Mouse (Mus musculus): Measurements from ENCODE around the gene Atp13a2.

Gene Atp13a2

DNA sequence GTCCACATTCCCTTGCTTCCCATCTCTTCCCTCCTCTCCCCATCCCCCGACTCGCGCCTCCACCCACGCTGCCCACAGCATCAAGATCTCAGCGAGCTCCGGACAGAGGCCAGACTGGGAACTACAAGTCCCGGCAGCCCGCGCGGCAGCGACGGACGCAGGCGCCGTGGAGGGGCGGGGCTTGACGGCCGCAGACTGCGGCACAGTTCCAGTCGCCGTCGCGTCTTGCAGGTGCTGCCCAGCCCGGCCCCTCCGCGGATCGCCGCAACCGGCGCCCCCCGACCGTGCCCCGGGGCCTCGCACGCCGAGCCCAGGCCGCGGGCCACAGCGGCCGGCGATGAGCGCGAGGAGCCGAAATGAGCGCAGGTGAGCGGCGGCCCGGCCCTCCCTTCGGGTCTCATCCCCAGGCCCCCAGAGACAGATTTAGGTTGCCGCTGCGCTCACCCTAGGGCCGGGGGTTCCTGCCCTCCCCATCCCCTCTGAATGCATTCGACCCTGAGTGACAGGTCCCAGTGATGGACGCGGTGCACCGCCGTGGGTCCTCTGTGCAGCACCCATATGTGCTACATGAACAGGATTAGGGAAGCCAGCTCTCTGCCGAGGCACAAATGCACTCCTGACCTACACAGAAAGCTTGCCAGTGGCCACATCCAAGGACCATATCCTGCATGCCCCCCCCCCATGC is at the start of gene Atp13a2:
TSS of gene Atp13a2 (plus strand) at position 163 of the 685 bp plus-strand sequence.
- peak; percentile 74 for DNase-seq (ENCODE audit: low read depth, low spot score)

DNA sequence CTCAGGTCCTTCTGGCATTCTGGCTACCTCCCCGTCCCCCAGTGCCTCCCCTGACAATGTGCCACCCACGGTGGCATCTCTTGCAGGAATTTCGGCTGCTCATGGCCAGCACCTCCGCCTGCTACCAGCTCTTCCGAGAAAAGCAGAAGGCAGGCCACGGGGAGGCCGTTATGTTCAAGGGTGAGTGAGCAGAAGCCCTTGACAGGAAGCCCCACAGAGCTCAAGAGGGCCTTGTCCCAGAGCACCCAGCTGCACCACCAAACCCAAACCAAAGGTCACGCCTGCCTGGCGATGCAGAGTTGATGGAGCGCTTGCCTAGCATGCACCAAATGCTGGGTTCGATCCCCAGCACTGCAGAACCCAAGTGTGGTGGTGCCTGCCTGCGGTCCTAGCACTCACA is 42.3 kb upstream of the Atp13a2 start:
- DNase-seq (ENCODE audit: low read depth, low spot score), result no peak

DNA sequence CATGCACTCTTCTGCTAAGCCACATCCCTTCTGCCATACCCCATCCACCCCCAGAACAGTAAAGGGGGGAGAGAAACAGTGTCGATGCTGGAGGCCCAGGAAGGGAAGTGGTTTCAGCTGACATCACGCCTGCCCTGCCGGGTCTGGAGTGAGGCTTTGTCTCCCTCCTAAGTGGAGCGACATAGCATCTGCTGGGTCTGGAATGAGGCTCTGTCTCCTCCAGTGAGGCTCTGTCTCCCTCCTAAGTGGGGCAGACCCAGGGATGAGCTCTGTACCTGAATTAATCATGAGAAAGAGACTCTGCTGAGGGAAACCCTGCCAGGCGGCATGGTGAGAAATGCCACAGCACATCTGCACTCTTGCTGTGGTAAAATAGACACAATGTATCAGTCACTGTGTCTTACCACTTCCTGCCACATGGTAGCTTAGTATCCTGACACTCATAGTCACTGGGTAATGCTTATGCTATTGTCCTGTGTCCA is 41.7 kb upstream of the Atp13a2 start:
- no peak for DNase-seq (ENCODE audit: low read depth, low spot score)

DNA sequence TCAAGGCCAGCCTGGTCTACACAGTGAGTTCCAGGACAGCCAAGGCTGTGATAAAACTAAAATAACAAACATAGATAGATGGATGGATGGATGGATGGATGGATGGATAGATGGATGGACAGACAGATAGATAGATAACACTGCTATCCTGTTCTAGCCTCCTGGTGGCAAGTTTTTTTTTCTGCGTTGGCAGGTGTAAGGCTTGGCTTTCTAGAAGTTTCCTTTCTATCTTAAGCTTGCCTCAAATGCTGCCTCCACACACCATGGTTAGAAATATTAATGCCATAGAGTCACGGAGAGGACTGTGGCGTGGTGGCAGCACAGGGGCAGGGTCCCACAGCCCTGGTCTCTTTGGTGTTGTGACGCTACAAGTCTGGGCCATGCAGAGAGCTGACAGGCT is 41.1 kb upstream of the Atp13a2 start:
- no peak for DNase-seq (ENCODE audit: low read depth, low spot score)

DNA sequence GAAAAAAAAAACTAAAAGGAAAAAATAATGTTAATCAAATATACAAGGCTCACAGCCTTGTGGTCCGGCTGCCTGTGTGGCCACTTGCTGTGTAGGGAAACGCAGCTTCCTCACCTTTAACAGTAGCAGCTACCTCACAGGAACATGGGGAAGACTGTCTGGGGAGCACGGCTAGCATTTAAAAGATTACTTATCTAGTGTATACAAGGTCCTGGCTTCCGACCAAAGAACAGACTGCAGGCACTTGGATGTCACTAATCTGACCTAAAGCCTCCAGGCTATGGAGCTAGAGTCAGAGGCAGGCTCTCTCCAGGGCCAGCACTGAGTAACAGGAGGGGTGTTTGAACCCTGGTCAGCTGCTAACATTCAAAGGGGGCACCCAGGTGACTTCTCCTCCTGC is 40.6 kb upstream of the Atp13a2 start:
- no peak for DNase-seq (ENCODE audit: low read depth, low spot score)

DNA sequence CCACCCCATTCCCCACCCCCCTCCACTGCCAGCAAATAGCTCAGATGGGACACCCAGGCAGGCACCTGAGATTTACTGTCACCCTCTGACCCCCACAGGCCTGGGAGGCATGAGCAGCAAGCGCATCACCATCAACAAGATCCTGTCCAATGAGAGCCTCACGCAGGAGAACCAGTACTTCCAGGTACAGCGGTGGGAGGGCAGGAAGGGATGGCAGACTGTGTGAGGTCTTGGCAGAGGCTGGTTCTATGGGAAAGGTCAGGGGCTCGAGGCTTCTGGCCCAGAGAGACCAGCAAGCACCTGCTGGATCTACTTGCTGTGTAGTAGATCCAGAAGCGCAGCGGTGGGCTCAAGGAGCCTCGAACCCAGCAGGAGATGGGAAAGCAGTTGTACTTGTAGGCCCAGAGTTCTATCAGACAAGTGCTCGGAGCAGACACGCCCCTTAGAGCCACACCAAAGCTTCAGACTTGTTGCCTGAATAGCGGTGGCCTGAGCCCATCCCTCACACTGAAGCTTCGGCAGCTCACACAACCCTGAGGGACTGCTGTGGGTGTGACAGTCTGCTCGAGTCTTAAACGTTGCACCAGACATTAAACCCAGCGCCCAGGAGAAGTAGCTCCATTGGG is 40.0 kb upstream of the Atp13a2 start:
- no peak for DNase-seq (ENCODE audit: low read depth, low spot score)

DNA sequence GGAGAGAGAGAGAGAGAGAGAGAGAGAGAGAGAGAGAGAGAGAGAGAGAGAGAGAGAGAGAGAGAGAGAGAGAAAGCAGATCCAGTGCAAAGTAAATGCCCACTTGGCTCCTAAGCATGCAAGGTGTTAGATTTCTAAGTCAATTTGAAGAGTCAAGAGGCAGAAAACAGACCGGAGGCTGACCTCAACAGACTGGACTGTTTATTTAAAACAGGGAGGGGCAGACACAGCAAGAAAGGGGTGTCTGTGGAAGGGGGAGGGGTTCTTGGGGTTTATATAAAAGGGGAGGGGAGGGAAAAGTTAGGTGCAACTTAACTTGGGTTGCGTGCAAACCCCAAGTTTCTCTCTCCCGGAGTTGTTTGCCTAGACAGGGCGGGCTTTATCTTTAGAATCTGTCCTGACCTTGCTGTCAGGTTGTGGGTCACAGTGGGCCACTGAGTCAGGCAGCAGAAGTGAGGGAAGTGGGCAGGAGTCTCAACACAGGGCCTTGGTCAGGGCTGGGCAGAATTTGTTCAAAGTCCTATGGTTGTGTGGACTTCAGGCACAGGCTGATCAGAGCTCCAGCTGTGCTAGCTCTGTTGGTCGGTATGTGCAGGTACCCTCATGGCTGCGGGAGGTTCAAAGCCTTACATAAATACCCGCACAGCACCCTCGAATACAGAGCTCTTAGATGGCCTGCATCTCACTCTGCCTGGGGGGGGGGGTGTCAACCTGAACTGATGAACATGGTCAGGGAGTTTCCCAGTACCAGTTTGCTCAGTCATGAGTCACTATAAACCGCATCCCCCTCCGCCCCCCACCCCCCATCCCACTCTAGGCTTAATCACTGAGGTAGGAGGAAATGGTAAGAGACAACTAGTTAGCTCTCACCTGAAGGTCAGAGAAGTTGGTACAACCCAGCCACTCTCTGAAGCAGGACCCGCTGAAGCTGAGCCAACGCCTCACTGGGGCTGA is 38.9 kb upstream of the Atp13a2 start:
- no peak for DNase-seq (ENCODE audit: low read depth, low spot score)

DNA sequence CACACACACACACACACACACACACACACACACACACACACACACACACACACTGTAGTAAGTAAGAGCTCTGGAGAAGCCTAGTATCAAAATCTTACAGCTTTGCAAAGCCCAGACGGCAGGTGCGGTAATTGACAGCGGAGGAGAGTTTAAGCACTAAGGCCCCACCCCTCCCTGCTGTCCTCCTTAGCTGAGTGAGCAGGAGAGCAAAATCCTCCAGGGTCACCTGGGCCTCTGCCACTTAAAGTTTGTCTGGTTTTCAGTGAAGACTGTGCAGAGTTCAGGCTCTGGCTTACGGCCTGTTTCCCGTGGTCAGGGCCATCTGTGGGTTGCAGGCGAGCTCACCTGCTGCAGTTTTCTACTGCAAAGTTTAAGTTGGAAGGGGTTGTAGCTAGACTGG is 38.2 kb upstream of the Atp13a2 start:
- DNase-seq (ENCODE audit: low read depth, low spot score), result no peak

DNA sequence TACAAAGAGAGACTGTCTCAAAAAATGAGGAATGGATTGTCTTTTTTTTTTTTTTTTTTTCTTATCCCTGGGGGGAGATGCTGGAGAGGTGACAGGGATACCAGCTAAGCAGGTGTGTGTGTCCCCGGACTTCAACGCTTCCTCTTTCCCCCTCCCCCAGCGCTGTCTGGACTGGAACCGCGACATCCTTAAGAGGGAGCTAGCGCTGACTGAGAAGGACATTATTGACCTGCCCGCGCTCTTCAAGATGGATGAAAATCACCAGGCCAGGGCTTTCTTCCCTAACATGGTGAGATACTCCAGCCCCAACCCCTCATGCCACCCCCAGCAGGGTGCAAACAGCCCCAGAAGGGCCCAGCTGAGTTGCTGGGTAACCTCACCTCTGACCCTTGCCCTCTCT is 37.6 kb upstream of the Atp13a2 start:
- DNase-seq (ENCODE audit: low read depth, low spot score), result no peak

DNA sequence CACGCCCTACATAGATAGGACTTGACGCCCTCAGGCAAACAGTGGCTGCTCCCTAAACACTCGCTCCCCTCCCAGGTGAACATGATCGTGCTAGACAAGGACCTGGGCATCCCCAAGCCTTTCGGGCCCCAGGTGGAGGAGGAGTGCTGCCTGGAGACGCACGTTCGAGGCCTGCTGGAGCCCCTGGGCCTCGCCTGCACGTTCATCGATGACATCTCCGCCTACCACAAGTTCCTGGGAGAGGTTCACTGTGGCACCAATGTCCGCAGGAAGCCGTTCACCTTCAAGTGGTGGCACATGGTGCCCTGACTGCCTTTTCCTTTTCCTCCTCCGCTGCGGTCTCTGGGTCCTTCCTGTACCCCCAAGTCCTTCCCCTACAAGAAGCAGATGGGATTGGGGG is 37.1 kb upstream of the Atp13a2 start:
- no peak for DNase-seq (ENCODE audit: low read depth, low spot score)

DNA sequence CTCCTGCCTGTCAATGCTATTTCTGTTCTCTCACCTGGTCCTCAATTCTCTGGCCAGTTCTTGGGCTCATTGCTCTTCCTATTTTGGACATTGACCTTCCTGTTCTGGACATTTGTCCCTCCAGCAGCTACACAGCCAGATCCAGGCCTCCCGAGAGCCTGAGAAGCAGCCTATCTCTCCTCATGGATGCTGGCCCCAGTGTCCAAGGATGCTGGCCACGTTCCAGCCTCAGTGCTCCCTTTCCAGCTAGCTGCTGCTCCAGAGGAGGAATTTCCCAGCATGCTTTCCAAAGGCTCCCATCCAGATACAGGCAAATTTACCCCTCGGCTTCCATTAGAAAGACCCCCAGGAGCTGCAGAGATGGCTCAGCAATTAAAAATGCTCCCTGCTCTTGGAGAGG is 36.1 kb upstream of the Atp13a2 start:
- DNase-seq (ENCODE audit: low read depth, low spot score), result no peak

DNA sequence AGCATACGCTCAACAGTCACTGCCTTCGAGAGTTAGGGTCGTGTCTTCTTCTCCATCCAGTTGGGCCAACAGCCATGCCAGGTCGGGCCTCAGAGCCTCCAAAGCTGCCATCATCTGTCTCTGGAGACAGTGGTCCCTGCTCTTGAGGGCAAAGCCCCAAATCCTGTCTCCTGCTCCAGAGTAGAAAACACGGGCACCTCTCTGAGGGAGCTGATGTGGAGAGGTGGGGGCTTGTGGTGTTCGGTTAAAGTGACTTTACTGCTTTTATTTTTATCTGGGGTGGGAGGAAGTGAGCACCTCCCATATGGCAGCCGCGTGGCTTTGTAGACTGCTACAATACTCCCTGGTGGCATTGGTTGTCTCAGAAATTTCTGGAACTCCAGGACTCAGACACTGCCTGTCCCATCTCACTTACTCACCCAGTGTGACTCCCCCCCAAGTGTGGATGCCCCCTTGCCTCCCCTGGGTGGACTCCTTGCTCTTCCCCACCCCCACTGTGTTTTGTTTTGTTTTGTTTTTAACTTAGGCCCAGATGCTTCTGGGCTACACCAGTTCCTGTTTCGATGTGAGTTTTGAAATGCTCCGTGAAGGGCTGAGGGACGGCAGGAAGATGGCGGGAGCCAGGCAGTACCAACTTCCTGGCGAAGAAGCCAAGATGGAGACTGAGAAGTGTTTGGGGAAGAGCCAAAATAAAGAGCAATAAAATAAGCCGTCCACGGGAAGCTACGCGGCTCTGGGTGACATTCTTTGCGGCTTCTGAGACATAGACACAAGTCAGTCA is 34.6 kb upstream of the Atp13a2 start:
- DNase-seq (ENCODE audit: low read depth, low spot score), result peak; percentile 26

DNA sequence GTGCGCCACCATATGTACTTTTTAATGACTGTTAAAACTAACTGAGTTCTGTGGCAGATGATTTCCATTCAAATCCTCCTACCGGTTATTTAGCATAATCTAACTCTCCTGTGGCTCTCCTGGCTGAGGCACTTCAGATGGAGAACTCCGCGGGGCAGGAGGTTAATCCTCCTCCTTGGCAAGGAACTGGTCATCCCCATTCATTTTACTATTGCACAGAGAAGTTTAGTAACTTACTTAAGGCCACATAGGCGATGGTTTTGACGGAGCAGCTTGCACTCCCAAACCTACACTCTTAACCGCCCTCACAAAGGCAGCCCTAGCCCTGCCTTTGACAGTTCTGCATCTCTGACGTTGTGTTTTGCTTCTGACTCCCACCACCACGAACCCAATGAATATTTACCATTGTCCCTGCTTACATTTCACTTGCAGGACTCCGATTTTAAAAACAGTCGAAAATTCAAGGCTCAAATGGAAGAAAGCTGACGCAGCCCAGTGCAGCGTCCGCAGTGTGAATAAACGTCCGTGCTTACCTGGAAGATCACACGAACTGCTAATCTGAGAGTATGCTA is 29.5 kb upstream of the Atp13a2 start:
- DNase-seq (ENCODE audit: low read depth, low spot score), result no peak

DNA sequence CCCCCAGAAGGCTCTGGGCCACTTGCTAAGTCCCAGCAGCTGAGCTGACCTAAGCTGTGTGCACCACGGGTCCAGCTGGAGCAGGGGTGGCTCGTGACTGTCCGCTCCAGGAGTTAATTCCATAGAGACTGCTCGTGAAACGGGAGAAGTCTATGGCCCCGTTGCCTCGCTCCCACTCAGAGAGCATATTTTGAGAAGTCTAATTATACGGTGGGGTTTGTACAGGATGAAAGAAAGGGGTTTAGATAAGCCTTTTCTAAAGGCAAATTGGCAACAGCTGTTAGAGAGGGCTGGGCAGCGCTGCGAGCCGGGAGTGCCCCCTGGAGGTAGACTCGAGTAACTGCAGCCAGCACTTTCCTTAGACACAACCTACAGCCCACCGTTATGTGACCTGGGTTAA is 28.9 kb upstream of the Atp13a2 start:
- peak; percentile 74 for DNase-seq (ENCODE audit: low read depth, low spot score)

DNA sequence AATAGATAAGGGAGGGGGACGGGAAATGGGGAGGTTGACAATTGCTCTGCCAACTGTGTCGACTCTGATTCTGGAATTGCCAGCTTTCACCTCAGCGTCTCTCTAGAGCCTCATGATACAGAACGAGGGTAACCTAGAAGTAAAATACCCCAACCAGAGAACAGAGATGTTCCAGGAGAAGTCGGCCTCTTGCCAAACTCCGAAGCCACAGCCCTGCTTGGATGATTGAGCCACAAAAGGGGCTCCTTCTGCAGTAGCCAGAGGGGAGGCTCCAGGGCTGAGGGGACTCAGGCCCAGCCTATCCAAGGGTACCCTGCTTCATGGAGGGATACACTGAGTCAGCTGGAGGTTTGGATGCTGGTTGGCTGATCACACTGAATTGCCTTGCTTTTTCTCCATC is 28.4 kb upstream of the Atp13a2 start:
- no peak for DNase-seq (ENCODE audit: low read depth, low spot score)

DNA sequence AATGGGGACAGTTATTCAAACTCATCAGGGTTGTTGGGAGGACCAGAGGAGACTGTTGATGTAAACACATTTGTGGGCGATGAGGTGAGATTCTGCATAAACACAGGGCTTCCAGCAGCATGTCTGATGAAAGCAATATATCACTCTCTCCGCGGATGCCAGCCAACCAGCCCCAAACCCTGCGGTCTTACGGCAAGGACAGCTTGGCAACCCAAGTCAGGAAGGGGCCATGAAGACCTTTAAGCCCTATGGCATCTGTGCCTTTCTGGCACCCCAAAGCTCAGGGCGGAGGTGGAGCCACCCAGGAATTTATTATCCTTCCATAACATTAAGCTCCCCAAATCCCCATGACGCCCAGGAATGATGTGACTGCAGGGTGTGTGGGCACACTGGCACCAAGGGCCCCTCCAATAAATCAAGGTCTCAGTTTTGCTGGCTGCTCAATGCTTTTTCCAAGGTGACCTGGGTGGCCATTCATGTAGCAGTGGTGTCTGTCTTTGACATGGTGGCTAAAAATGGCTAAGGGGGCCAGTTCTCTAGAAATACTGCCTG is 27.5 kb upstream of the Atp13a2 start:
- DNase-seq (ENCODE audit: low read depth, low spot score), result no peak

DNA sequence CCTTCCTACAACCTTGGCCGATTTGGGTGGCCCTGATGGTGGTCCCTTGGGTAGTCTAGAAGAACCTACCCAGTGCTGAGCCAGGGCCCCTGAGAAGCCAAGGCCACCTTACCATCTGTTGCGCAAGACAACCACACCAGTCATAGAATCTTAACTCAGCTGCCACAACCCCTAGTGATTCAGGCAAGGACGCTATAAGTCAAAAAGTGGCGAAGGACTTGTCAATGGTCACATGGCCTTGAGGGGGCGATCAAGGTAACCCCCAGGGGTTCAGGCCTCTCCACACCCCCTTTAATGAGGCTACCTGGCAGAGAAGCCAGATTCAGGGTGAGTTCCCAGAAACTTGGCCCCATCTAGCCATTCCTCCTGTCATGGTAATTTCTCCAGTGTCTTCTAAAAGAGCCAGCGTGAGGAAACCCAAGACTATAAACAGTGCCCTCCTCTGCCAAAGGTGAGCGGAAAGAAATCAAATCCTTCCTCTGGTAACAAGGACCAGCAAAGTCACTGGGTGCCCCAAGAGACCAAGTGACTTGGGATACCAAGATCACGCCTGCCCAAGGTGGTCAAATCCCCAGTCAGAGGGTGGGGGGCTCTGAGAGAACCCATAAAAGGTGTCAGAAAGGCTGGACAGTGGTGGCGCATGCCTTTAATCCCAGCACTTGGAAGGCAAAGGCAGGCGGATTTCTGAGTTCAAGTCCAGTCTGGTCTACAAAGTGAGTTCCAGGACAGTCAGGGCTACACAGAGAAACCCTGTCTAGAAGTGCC is 26.8 kb upstream of the Atp13a2 start:
- DNase-seq (ENCODE audit: low read depth, low spot score), result peak; percentile 54

DNA sequence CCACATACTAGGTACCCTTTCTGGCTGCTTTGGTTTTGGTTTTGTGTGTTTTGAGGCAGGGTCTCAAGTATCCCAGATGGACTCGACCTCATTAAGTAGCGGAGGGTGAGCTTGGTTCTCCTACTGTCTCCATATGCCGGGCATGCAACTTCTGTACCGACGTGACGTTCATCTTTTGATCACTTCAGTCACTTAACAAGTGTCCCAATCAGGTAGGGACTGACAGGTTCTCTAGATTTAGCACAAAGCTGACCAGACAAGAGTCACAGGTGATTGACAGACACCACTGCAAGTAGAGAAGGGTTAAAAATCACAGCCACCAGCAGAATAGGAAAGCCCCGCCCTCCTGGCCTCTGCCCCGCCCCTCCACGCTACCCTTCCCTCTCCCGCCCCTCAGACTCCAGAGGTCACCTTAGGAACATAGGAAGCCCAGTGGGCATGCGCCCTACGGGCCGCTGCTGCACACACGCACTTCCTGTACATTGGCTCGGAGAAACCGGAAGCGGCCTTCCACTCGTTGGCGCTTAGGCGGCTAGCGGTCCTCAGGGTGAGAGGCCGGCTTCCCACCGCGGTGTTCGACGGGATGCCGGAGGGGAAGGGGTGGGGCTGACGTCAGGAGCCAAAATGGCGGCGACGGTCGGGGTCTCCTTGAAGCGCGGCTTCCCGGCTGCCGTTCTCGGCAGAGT is 25.7 kb upstream of the Atp13a2 start, which contains the start of gene Sdhb:
TSS of gene Sdhb (plus strand) at position 423 of the 686 bp plus-strand sequence.
- DNase-seq (ENCODE audit: low read depth, low spot score), result peak; percentile 100

DNA sequence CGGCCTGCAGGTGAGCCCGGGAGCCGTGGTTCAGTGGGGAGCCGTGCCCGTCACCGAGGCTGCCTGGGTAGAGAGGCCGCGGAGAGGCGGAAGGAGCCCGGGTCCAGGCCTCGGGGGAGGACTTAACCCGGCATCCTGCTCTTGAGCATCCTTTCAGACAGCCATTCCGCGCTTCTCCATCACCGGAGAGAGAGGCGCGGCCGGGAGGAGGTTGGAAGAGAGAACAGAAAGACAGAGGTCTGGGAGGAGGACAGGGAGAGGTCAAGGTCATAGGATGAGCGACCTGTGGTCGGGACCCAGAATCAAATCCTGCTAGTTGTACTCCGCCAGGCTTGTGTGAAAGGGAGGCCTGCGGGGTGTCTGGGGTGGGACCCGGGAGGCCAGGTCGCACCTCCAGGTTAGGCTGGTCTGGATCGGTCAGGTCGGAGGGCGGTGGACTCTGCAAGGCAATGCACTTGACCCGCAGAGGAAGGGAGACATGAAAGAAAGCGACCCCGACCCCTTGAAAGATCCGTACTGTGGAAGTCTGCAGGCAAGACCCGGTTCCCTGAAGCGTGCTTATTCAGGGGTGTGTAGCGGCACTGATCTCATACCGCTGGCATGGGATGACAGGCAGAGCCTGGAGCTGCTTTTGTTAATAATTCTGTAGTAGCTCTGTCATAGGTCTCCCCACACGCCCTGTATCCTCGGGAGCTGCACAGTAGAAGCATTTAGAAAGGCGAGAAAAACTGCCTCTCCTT is 25.0 kb upstream of the Atp13a2 start:
- DNase-seq (ENCODE audit: low read depth, low spot score), result no peak
